Mouse (Mus musculus) embryonic facial prominence, embryonic 13.5 days (tissue): Measurements from ENCODE around the gene AU041133. TPM values are rescaled to one million over a fixed set of nuclear protein-coding genes. Genes with fewer than 3 reads are reported as not detected.

ENCODE experiments used
- polyA plus RNA-seq: library from polyadenylated mRNA; unstranded; fragments of >200 nt; fragmentation: Nextera tagmentation; extraction: Ambion mirVana; gene quantifications from 2 replicates; pipeline ENCODE4 v1.2.1, GENCODE M21; 2015

AU041133 gene
- polyA plus RNA-seq, 1 experiment from 2014 or later, result 6.7 TPM

Other genes starting within 250 kb of the AU041133 start
- gene Zfp781, start 197.5 kb upstream of the AU041133 start, polyA plus RNA-seq, result 2.5 and 3.5 TPM in 2 replicates
- gene Zfp873, start 79.9 kb upstream of the AU041133 start, polyA plus RNA-seq, result 15.2 and 16.7 TPM in 2 replicates
- 6.7 and 7.3 TPM in 2 replicates for gene BC024063, start 44.7 kb upstream of the AU041133 start, polyA plus RNA-seq
- gene Zfp938, start 113.3 kb downstream of the AU041133 start, polyA plus RNA-seq, result 17.0 and 23.4 TPM in 2 replicates
- not detected in 2 replicates for gene 4932415D10Rik, start 188.6 kb downstream of the AU041133 start, polyA plus RNA-seq
- 14.0 and 15.9 TPM in 2 replicates for gene Gm4924, start 226.2 kb downstream of the AU041133 start, polyA plus RNA-seq